Mouse (Mus musculus) adrenal gland (tissue): ENCODE measurements at regions not wholly inside any gene's neighbourhood (a gene's known extent, or its start where the extent isn't known, plus 50 kb on each side); places are given as distances from the start of the nearest gene placed in this dataset.
"Not testable (repeated sequence)": the region's sequence is repeated elsewhere in the genome, so short reads cannot be mapped to it uniquely, and the experiment has no call there.

Source experiments
- intact Hi-C: fragments of 180-260 bp; cut with DNase I; formaldehyde crosslinking; loops from one replicate; pipeline ENCODE4 v1.15.1; 2025

GRCm38 (mm10) chr11:28993270-28993847 lies 137.2 kb upstream of the Pnpt1 start:
- intact Hi-C loops = no loop called here

DNA sequence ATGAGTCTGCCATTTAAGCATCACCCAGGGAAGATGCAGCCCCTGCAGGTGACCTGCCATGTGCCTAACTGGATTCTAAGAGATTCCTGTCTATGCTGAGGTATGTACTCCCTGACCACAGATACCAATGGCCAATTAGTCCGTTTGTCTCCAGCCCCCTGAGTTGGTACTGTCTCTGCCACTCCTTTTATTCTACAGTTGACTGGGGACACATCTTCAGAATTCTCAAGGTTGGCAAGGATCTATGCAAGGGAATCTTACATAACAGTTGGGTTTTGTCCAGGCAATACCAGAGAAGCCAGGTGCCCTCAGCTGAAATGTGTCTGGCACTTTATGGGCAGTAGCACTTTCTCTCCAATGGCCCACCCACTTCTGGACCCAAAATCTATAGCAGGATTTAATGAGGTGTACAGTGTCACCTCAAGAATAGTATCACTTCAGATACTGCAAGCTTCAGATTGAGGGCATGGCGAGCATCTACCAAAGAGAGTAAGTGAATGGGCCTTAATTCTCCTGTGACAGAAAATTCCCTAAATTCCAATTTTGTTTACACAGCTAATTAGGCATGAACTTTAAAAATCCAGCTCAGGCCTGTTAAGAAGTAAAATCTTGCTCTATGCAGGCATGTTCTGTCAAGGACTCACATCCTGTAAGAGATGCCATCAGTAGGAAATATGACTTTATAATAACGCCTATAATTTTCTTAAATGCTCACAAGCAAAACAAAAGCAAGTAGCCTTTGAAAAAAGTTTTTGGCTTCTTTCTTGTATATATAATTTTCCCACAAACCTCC lies 132.0 kb upstream of the Pnpt1 start:
- intact Hi-C loops = no loop called here

DNA sequence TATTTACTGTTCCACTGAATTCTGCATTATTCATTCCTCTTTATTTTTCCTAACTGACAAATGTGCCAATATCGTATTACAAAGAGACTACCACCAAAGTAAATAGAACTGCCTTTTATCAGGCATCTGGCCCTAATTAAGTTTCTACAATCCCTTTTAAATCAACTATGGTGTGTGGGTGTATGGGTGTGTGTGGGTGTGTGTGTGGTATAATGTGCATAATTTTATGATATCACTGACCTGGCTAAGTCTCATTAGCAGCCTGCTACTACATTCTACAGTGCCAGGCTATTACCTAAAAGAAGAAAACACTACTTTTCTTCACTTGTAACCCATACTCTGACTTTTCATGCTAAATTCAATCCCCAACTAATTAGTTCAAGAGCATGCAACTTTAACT lies 131.3 kb upstream of the Pnpt1 start:
- intact Hi-C loops = no loop called here

DNA sequence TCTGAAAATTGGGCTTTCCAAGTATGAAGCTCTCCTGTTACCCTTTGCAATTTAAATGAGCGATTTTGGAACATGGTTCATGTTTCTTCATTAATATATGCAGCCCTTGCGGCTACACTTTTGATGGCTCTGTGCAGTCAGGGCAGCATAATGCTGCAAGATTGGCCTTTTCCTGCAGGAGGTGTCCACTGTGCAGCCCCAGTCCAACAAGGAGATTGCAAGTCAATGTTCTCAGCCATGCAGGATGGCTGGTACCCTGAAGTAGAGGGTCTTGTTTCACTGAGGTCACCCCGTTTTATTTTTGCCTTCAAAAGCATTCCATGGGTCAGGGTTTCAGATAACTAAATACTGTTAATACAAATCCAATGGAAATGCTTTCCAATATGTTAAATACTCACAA lies 130.9 kb upstream of the Pnpt1 start:
- intact Hi-C loops = no loop called here

DNA sequence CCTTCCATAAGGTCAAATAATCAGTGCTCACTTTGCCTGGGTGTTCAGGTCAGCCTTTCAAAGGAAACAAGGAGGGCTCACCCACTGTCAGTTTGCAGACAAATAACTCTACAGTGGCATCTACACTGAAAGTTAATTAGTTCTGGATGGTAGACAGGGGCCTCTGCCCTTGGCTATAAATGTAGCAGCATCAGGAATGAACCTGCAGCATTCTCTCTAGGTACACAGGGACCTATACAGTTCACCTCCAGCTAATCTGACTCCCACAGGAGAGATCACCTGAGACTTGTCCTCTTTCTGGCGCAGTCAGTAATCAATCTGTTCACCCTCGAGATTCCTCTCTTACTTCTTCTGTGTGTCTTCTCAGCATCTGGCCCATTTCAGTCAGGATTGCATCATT lies 130.3 kb upstream of the Pnpt1 start:
- intact Hi-C loops = no loop called here

DNA sequence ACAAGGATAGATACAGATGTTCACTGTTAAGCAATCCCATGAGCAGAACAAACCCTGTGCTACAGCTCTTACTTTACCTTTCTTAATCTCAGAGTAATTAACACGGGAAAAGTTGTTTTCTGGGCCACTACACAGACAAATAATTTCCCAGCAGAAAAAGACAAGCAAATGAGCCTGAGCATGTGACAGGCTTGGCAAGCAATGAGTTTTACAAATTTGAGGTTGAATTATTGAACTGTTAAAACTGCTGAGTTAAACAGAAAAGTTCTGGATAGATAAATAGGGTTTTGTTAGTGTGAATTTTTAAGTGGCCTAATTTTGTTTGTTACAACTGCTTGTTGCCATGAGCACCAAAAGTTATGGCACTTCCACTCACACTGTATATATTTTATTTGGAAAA lies 113.1 kb upstream of the Pnpt1 start:
- intact Hi-C loops = no loop called here

GRCm38 (mm10) chr11:29040817-29041216 lies 89.7 kb upstream of the Pnpt1 start:
- intact Hi-C loops = loop anchor here (5.0 kb wide), 1 partner anchor 234 kb away; no protein-coding TSS in a partner anchor

- intact Hi-C loops = not testable (repeated sequence)
Measured at GRCm38 (mm10) chr11:29047985-29048610, 82.4 kb upstream of the Pnpt1 start.

GRCm38 (mm10) chr11:29052625-29053024 lies 77.9 kb upstream of the Pnpt1 start:
- intact Hi-C loops = no loop called here

GRCm38 (mm10) chr11:29069586-29069985 lies 61.0 kb upstream of the Pnpt1 start:
- intact Hi-C loops = not testable (repeated sequence)

GRCm38 (mm10) chr11:29072231-29072630 lies 58.3 kb upstream of the Pnpt1 start:
- intact Hi-C loops = no loop called here
